Mouse (Mus musculus) A20 (cell line): ENCODE data around the gene Cwc27.

Source experiments
- DNase-seq: peaks from one replicate; pipeline ENCODE4 v3.0.0-alpha.2; 2011; ENCODE audit warnings: low read depth, low spot score

Gene Cwc27

DNA sequence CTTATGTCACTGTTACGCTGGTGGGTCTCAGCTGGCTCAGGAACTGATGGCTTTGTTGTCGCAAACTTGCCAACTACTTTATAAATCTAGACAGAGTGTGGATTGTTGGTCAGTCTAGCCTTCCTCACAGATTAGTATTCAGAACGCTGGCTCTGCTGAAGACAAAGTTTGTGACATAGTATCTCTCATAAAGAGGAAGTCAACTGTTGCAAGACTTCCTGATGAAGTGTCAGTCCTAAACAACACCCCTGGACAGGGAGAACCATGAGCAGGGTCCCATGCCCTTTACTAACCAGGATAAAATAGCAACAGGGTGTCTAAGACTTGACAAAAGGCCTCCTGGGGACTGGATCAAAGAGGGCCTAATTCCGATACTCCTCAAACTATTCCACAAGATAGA lies 205.6 kb downstream of the Cwc27 start:
- no peak for DNase-seq

DNA sequence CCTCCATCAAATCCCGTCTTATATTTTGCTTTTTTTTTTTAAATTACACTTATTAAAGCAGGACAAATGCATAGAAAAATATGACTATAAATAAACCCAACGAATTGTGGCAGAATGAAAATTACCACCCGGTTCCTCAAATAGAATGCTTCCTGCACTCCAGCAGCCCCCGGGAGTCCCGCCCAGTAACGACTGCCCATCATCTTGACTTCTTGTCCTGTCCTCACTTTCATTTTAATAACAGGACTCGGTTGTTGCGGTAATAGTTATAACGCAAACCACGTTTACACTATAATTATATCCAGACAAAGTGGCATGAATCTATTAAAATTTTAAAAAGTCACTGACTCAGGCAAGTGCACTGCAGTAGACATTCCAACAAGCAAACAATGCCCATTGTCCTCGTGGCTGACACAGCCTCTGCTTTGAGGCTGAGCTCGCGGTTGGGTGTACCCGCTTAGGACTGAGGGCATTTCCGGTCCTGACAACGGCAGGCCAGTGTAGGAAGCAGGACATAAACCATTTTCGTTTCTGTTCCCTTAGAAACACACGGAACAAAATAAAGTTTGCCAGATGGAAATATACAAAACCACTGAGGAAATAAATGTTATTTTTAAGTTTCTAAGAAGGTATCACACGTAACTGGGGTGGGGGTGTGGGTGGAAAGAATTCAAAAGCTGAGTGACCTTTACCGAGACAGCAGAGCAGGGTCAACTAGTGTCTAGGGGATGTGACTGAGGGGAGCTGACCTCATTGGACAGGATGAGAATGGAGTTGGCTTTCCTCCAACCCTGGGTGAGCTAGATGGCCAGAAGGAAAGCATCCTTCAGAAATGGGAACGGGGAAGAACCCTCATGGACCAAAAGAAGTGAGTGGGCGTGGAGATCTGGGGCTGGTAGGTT lies 206.5 kb downstream of the Cwc27 start:
- no peak for DNase-seq

DNA sequence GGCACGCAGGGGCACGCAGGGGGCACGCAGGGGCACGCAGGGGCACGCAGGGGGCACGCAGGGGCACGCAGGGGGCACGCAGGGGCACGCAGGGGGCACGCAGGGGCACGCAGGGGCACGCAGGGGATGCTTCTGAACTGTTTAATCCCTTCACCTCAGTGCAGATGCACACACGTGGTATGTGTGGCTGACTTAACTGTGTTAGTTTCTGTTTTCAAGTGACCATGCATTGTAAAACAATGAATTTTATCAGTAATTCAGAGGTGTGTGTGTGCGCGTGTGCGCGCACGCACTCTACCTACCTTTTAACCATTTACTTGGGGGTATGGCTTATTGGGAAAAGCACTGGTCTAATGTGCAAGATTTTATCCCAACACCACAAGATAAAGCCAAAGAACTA lies 208.4 kb downstream of the Cwc27 start:
- no peak for DNase-seq

DNA sequence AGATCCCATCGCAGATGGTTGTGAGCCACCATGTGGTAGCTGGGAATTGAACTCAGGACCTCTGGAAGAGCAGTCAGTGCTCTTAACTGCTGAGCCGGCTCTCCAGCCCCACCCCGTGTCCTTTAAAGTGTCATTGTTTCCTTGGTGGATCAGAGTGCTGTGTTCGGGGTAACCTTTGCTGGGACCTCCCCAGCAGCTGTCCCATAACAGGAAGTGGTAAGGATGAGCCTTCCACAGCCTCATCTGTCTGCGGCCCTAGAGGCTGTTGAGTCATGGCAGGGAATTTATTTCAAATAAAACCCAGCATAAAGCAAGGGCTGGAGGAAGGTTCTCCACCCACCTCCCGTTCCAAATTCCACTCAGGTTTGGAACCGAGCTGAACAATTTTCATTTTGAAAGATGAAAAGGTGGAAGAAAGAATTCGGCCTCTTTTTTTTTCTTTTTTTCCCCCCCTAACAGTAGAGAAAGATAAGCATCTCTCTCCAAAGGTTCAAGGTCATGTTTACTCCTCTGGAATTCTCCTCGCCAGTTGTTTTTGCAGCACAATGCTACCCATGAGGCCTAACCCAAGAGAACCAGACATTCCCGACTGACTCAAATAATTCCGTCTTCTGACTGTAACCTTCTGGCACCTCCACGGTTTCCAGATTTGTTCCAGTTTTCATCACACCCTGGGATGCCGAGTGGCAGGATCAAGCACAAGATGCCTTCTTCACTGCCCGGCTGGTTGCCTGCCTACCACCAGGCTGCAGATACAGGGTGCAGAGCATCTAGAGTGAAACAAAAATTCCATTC lies 210.0 kb downstream of the Cwc27 start:
- DNase-seq, result peak; percentile 20

DNA sequence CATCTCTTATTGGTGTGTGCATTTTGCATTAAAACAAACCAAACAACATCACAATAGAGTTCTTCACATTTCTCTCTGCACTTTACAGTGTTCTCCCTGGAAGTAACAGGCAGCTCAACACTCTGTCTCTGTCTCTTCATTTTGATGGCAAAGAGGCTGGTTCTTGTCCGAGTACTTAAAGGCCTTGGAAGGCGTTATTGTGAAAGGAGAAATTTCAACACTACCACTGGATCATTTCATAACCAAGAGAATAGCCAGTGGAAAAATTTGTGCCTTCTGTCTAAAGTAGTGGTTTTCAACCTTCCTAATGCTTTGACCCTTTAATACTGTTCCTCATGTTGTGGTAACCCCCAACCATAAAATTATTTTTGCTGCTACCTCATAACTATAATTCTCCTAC lies 211.8 kb downstream of the Cwc27 start:
- no peak for DNase-seq

DNA sequence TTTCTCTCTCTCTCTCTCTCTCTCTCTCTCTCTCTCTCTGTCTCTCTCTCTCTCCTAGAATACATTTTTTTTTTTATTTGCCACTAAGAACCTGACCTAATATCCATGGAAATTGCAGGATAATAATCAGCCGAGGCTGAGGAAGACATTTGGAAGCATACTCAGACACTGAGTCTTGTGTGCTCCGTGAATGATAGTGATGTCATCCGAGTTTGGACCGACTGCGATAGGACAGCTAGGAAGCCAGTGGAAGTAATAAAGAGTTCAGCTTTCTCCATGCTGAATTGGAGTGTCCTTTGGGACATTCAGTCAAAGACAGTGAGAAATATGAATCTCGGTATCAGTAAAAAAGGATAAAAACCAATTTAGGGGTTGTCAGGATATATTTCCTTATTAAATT lies 214.7 kb downstream of the Cwc27 start:
- DNase-seq, result no peak

DNA sequence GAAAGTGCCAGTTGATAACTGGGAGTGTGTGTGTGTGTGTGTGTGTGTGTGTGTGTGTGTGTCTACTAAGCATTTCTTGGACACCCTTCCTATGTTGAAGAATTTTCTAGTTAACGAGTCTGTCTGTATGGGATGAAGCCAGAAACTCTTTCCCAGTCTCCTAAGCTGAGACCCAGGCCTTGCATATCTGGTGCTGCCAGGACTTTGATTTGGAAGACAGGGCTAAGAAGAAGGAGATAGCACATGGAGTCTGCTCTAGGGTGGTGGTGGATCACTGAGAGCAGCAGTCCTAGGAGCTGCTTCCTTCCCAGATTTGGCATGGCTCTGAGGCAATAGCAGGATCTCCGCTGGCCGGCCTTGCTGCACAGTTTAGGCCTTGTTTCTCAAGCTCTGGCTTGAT lies 215.2 kb downstream of the Cwc27 start:
- no peak for DNase-seq

DNA sequence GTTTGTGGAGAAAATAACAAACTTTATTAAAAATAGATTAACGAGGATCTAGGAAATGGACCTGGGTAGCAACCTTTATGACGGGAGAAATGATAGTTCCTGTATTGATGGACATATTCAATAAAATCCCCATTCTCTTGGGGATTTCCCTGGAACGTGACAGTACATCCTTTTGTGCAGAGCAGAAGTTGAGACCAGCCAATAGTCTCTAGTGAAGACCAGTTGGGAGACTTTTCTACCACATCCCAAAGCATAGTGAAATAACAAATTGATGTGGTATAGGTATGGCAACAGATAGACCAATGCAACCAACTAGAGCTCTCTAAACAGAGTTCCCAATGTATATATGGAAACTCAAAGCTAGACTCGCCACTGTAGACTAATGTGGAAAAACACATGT lies 220.7 kb downstream of the Cwc27 start:
- DNase-seq, result no peak

DNA sequence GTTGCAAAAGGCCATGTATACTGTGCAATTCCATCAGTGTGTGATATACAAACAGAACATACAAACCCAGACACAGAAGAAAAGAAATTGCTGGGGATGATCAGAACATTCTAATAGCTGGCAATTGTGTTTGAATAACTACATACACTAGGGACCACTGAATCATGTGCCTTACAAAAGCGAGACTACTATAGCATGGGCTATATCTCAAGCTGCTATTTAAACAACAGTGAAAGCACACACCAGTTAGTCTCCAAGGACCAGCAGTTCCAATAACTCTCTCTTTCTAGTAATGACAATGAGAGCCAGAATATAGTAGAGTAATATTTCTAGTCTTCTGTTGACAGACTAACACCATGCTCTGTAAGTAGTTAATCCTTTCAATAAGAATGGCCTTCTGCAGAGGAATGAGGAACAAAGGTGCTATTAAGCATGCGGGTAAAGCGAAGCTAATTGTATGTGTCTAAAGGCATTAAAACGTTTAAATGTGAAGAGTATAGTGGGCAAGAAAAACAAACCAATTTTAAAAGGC lies 222.1 kb downstream of the Cwc27 start:
- DNase-seq, result no peak

DNA sequence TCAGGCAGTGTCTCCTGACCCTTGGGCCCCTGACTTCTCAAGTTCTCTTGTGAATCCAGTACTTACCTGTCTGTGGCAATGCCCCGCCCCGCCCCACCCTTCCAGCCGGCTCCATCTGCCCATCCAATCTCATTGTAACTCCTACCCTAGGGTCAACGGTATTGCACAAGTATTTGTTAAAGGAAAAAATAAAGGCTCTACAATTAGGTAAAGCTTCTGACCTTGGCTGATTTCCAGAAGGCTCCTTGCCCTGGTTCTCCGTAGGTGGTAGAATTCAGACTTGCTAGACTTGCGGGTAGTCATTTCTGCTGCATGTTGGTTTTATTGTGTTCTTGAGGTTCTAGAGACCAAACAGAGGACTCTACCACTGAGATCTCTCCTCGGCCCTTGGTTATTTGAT lies 226.0 kb downstream of the Cwc27 start:
- DNase-seq, result no peak

DNA sequence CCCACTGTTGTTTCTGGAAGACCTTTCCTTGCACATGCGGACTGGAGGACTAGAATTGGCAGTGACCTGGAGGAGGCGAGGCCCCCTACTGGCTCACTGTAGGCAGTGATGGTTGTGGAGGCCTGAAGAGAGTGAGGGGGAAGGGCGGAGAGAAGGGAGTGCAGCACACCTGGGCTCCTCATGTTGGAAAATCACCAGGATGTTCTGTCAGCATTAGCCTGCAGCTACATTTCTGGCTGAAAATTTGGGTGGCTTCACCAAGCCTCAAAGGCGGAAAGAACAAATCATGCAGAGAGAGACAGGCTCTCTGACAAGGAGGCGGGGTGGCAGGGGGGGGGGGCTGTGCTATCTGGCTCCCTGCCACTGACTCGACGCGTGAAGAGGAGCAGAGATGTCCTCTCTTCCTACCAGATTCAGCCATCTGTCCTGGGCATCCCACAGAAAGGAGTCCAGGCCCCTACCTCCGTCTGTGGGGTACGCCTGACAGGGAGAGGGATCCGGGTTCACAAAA lies 226.8 kb downstream of the Cwc27 start:
- no peak for DNase-seq

DNA sequence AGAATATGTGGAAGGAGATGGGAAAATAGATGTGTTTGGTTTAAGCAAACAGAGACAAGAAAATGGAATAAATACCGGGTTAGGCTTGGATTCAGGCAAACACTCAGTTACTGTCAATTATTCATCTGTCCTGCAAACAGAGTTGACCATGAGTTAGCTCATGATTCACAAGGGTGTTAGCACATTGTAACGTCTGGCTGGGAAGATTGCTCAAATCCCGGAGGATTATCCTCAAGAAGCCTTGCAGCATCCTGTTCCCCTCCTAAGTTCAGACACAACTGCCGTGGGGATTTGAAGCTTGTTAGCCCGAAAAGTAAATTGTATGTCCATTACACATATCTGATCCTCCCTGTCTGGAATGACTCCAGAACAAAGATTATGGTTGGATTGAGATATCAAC lies 228.6 kb downstream of the Cwc27 start:
- DNase-seq, result no peak
